8 mouse cellular contexts compared by ENCODE assay signal in the genomic region with DNA sequence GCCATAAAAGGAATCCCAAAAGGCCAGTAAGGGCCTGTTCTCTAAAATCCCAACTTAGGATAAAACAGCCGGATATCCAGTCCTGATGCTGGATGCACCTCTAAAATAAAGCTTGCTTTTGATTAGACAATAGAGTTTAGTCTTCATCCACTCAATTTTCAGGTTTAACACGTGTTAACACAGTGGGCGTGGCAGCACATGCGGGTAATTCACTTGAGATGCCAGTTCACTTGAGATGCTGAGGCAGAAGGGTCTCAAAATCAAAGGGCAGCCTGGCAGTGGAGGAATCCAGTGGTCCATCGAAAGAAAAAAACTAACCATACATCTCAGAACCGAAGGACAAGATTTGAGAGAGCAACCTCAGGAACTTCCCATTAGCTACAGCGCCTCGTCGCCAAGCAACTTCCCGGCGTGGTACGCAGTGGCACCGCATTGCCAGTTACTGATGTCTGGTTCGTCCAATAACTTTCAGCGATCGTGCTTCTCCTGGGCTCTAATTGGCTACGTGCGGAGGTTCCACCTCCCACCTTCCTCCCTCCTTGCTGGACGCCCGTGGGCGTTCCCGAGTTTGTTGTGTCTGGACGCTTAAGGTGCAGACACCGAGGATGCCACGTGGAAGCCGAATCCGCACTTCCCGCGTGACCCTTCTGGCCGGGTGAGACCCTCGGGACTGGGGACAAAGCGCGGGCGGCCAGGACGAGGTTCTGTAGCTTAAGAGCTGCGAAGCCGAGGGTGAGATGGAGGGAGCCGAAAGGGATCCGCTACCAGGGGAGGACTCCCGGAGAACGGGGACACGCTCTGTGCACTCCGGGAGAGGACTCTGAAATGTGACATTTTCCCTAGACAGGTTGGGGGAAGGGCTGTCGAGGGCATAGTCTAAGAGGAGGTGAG. TPM values are rescaled to one million over a fixed set of nuclear protein-coding genes. Genes with fewer than 3 reads are reported as not detected.
DNase-seq lines count a peak whose midpoint lies in the region; ATAC-seq and TF ChIP-seq lines count a peak whose summit lies in the region.

A gene (plus strand): TSS at position 526 of the 891 bp plus-strand sequence.

- ATAC-seq in activated CD4-positive, CD25-positive, alpha-beta regulatory T cell, adult 4 months, result peak; percentile 100

- TF ChIP-seq CTCF in cortical plate, adult 2 months (IDR thresholded peaks at IDR 0.05; ENCODE audit: extremely low read depth, insufficient read depth, low read length), result no peak

- no peaks in the 10 kb centered on the region for H3K4me1 ChIP-seq in cortical plate, adult 2 months (ENCODE audit: control insufficient read depth, insufficient read depth, low read length)
- peaks cover 16% of the 10 kb centered on the region for H3K4me1 ChIP-seq in megakaryocyte, embryonic 14.5 days

- no peak within 1 kb of the TSS for H3K27ac ChIP-seq in cortical plate, adult 2 months (ENCODE audit: insufficient read depth, low read length)

- no peaks in the 10 kb centered on the region for H3K27me3 ChIP-seq in megakaryocyte, embryonic 14.5 days (replicated peaks)

- H3K9me3 ChIP-seq in megakaryocyte, embryonic 14.5 days, result no peaks in the 10 kb centered on the region

- TF ChIP-seq POLR2A in cortical plate, adult 2 months (IDR thresholded peaks at IDR 0.05; ENCODE audit: extremely low read depth, insufficient read depth, low read length), result 0 out of 2 replicates have a peak, but pooled peaks have one; percentile 30

- H3K36me3 ChIP-seq in megakaryocyte, embryonic 14.5 days (replicated peaks; ENCODE audit: low read length), result no peaks in the 10 kb centered on the region

- peak; percentile 71 to 81 for DNase-seq in gastrocnemius, adult 8-10 months (ENCODE audit: low spot score in 2 of 2)
- DNase-seq in hindlimb bud, embryonic 11.5 days (ENCODE audit: extremely low spot score, low read depth, low spot score), result peak; percentile 96
- peak; percentile 74 to 89 for DNase-seq in left cerebral cortex, adult 8-10 months (ENCODE audit: low spot score in 2 of 2)
- peak; percentile 94 to 95 for DNase-seq in right cerebral cortex, postnatal 10 days (ENCODE audit: low spot score in 2 of 2)
- DNase-seq in urinary bladder, postnatal 25 days (ENCODE audit: low spot score), result peak; percentile 72

- peak within 1 kb of the TSS; percentile 50 for H3K4me3 ChIP-seq in cortical plate, adult 2 months (ENCODE audit: insufficient read depth, low read length)
- peak within 1 kb of the TSS; percentile 92 for H3K4me3 ChIP-seq in megakaryocyte, embryonic 14.5 days (replicated peaks)

RNA-seq across cellular contexts. Expression of the gene that starts here (rescaled TPM):
- 1 to 10 TPM; 1.0 to 3.1 TPM for polyA plus RNA-seq in activated CD4-positive, CD25-positive, alpha-beta regulatory T cell, adult 4 months (2017; shearing (Covaris generic))
- polyA plus RNA-seq in cortical plate, adult 2 months (2012; rRNA removed), result 5.6 and 6.8 TPM in 2 replicates
- total RNA-seq in gastrocnemius, adult 8-10 months (2022), result under 1 TPM; 0.25 to 0.59 (median 0.46) TPM
- 1 to 10 TPM; 6.9 to 9.6 (median 7.9) TPM for total RNA-seq in left cerebral cortex, adult 8-10 months (2022)
- 2.8 TPM in 1 of 2 replicates, not detected in the other for polyA plus RNA-seq in megakaryocyte, embryonic 14.5 days (2012; ENCODE audit: insufficient read depth, low replicate concordance)

Comparison
In these comparisons a context has a peak if more than half of its experiments do, and no peak if none do; other contexts are left out.
1. RNA of the gene that starts here (total RNA-seq): 6.9 to 9.6 TPM in left cerebral cortex, adult 8-10 months; 0.25 to 0.59 TPM in gastrocnemius, adult 8-10 months; every median in the first group is over 4 times any median in the second.
2. Peak in DNase-seq in gastrocnemius, adult 8-10 months; RNA of the gene not detected or under 1 TPM.
3. Peak in every context shown above with its lines, with median percentiles within 50 percentile points of each other: DNase-seq.